Mouse (Mus musculus): ENCODE measurements at regions not wholly inside any gene's neighbourhood (a gene's known extent, or its start where the extent isn't known, plus 50 kb on each side); places are given as distances from the start of the nearest gene placed in this dataset.

DNA sequence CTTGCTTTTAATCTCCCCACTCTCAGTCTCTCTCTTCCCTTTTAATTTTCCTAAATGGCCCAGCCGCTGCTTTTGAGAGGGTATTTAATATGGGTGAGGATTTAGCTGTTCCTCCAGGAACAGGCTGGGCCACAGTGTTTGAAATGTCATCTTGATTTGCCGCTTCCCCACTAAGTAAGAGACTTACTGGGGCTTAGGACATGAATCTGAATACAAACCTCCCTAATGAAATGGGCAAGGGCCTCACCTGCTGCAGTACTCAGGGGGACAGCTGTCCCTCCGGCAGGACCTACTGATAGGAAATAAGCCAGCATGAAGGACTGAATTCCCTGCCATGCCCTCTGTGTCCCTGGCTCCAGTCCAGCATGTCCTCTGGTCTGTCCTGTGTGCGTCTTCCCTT is 50.6 kb upstream of the Prr23a1 start:
- DNase-seq: no peak
- intact Hi-C loops (cut with DNase I): no loop called here

DNA sequence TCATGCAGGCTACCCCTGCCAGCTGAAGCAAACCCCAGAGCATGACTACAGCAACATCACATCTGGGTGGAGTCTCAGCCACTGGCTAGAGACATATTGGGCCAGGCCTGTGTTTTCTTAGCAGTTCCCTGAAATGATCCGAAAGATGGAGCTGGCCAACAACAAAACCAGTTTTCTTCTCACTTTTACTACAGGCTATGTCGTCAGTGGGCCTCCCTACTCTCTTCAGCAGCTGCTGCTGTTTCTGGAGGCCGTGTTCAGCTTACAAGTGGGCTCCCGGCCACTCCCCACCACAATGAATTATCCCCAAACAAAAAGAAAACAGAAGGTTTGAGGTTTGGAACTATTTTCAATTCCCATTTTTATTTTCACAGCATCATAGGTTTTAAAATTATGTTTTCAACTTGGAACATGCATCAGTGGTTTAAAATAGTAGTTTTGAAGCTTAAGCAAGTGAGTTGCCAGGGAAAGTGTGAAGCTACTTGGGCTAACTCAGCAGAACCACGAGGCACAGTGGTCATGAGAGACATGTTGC is 68.6 kb upstream of the Prr23a1 start:
- no peak for DNase-seq
- intact Hi-C loops (cut with DNase I): no loop called here

DNA sequence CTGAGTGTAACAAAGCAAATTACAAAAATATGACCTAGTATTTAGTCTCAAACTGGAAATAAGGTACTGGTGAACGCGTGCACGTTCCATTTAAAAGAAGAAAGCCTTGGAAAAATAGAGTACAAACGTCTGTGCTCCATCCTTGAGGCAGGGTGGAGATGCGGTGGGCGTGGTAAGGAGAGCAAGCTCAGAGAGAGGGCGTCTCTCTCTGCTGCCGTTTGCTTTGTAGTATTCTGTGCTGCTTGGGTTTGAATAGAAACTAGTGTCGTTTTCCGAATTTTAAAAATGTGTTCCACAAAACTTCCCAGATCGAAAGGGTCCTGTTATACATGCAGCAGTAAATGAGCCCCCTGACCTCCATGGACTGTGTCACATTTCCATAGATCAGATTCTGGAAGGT is 69.1 kb upstream of the Prr23a1 start:
- intact Hi-C loops (cut with DNase I): no loop called here
- DNase-seq: no peak

DNA sequence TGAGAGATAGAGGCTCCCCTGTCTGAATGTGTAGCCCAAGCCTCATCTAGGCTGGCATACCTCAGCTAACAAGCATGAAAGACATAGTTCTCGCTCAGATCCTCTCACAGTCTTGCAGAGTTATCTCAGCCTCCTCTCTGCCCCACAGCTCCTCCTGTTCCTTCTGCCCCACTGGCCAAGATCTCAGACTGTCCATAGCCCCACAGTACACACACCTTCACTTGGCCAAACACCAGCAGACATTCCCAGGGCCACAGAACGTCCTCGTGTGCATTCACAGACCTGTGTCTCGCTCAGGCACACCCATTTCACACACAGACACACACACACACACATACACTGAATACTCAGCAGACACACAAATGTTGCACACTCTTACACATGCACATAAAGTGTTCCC is 87.5 kb upstream of the Prr23a1 start:
- intact Hi-C loops (cut with DNase I): no loop called here
- DNase-seq: no peak

DNA sequence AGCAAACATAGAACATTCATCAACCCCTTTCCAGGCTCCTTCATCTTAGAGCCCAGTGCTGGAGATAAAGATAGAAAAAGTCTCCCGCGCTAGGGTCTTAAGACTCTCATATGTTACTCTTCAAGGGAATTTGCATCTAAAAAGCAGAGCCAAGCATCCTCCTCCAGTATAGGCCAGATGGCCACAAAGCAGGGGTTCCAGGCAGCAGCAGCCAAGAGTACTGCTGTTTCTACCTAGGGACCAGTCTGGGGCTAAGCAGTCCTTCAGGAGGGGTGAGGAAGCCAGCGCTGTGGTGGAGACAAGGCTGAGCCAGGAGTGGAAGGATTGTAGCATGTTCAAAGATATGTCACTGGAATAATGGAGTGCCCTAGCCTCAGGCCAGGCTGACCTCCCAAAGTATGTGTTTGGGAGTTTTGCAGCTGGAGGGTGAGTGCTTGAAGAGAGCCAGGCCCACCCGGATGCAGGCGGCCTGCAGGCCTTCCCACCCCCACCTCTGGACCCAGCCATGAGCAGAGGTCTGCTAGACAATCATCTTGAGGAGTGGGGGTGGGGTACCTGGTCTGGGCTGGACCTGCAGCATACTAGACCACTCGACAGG is 88.8 kb upstream of the Prr23a1 start:
- intact Hi-C loops (cut with DNase I): no loop called here
- DNase-seq: no peak

DNA sequence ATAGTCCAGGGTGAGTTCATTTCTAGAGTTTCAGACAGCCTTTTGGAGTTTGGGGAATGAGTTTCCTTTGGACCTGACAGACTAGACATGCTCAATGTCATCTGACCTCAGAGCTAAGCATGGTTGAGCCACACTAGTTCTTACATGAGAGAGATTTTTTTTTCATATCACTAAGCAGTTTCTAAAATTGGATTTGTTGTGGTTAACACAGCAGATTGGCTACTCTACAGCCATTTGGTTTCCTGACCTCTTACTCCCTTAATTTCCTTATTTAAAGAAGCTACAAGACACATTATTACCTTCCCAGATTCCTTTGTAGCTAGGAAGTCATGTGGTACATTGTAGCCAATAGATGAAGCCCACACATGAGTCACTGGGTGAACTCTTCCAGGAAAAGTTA is 98.5 kb upstream of the Prr23a1 start:
- intact Hi-C loops (cut with DNase I): no loop called here
- no peak for DNase-seq

DNA sequence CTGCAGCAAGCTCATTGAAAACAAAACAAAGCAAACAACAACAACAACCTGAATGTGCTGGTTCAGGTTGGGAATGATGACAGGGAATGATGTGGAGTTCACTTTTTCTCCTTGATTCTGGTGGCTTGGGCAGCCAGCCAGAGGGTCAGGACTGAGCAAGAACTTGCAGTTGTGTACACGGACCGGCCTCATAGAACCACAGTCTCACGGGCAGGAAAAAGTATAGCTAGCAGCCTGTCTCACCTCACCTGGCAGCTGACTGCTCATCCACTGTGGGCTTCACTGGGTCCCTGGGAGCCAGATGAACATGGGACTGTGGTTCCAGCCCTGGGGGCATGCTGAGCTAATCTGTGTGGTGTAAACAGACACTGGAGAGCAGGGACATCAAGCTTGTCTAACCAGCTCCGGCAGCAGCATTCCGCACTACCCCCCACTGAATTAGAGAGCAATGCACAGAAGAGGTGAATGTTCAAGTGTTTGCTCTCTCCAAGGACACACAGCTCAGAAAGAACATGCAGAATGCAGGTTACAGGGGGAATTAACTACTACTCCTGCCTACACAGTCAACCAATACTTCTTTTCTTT is 114.9 kb upstream of the Prr23a1 start:
- intact Hi-C loops (cut with DNase I): no loop called here
- no peak for DNase-seq

DNA sequence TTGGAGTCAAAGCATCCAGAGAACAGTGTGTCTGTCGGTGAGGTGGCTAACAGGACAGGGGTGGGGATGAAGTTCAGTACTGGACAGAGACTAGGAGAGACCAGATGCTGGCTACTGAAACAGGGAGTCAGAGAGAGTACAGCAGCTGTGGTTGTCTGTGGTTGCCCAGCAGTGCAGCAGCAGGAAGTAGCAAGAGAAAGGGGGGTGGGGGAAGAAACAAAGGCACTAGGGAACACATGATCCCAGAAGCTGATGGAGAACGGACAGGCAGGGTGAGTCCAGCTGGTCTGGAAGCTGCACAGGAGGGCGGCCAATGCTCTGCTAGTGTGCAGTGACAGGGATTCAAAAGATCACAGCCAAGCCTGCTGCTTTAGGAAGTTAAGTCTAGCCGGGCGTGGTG is 115.7 kb upstream of the Prr23a1 start:
- intact Hi-C loops (cut with DNase I): no loop called here
- no peak for DNase-seq

DNA sequence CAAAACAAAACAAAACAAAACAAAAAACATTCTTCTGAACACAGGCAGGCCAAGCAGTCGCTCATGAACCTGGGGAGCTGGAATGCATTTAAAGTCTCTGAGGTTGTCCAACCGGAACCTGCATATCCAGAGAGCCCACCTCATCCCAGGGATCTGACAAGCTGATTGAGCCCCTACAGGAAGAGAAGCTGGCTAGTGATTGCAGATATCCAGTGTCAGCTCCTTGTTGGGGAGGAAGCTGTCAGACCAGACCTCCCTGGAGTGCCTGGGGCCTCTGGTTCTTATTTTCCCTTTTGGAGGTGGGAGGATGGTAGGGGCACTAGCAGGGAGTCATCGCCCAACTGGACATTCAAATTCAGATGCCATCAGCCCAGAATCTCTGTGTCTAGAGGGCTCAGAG is 119.4 kb upstream of the Prr23a1 start:
- intact Hi-C loops (cut with DNase I): no loop called here
- no peak for DNase-seq

DNA sequence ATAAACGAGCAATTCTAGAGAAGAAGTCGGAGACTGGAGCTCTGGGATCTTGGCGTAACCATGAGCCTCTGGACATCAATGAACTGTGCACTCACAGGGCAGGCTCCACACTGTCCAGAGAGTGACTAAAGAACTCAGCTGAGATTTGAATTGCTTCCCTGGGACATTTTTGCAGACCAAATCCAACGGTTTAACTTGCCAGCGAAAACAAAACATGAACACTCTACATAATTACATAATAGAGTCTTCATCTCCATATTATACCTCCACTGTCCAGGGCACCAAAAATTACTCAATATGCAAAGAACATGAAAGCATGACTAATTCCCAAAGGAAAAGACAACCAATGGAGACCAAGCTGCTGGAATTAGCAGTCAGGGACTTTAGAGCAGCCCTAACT is 119.9 kb upstream of the Mrps22 start:
- DNase-seq: no peak
- intact Hi-C loops (cut with DNase I): no loop called here

DNA sequence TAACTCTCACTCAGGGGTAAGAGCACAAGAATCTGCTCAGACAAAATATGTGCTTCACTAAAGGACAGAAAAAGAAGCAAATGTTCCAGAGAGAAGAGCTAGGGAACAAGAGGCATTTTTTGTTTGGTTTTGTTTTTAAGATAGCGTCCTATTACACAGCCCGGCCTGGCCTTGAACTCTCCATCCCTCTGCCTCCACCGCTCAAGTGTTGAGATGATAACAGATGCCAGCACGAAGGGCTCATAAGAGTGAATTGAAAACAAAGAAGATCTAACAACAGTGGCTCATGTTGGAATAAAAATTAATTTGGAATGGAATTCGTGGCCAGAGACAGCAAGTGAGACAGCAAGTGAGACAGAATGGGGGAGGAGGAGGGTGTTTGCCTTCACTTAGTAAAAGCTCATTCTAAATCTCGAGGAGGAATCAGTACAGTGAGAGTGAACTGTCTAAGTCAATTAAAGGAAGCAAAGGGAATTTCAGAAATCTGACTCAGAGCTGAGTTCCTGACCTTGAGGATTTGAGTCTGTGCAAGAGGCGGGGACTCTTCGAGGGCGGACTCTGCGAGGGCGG is 116.3 kb upstream of the Mrps22 start:
- intact Hi-C loops (cut with DNase I): no loop called here
- no peak for DNase-seq

DNA sequence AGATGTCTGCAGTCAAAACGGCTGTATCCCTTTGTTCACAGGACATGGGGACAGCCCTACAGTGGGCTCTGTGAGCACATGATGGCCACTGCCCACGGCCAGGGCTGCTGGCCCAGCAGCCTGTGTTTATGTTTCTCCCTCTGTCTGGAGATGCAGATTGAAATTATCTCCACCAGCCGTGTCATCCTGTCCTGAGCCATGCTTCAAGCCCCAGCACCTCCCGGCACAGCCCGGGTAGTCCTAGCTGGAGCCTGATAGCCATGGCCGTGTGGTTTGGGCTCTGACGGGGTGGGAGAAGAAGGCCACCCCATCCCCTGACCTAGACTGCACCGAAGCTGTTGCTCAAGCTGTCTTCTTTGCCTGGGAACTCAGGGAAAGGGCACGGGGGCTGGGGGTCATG is 113.2 kb upstream of the Mrps22 start:
- DNase-seq: no peak
- intact Hi-C loops (cut with DNase I): no loop called here

DNA sequence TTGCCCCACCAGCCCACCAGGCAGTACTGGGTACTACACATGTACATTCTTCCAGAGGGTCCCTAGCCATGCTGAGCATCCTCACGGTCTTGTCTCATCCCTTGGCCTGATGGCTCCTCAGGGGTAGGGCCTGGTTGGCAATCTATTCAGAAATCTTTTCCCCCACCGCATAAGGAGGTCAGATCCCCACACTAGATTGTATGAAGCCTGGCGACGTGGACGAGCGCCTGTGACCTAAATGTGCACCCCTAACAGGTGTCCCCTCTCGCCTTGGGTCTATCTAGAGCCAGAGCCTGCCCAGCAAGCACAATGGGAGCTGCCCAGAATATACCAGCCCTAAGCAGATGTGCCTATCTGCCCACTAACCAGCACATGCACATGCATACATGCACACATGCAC is 111.4 kb upstream of the Mrps22 start:
- intact Hi-C loops (cut with DNase I): no loop called here
- no peak for DNase-seq

DNA sequence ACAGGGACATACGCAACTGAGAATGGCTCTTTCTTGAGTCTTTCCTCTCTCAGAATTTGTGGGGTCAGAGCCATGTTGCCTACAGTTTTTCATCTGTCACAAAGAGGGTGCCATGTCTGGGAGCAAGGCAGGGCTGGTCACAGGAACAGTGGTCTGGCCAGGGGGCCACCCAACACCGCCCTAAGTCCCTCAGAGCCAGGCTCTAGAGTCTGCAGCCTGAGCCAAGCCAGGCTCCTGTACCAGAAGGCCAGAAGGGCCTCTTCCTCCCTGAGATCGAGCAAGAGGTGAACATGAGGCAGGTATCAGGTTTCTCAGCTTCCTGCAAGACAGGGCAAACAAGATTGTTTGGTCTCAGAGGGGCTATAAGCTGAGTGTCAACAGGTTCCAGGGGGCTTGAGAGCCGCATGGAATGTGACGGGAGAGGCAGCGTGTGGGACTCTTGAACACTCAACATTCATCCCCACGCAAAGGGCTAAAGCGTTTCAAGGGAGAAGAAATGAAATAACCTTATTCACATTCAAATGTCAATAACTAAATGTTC is 110.6 kb upstream of the Mrps22 start:
- DNase-seq: no peak
- intact Hi-C loops (cut with DNase I): no loop called here

DNA sequence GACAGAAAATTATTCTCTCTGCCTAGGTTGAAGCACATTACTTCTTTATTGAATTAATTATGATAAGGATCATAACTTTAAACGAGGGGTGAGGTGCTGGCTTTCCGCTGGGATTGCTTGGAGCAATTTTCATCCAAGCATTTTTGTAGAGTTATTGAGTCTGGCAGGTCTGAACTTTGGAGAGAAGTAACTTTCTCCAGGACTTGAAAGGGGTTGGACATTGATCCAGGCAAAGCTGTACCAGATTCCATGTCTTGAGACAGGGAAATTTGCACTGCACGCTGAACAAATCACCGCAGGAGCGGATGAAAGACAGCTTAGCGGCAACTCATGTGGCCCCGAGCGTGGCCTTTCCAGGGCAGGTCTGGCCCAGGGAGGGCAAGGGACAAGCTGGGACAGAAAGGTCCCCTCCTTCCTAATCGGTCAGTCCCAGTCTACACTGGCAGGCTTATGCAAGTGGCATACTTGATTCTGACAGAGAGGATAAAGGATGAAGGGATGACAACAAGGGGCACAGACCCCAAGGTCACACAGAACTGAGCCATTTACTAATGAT is 108.8 kb upstream of the Mrps22 start:
- no peak for DNase-seq
- intact Hi-C loops (cut with DNase I): no loop called here

DNA sequence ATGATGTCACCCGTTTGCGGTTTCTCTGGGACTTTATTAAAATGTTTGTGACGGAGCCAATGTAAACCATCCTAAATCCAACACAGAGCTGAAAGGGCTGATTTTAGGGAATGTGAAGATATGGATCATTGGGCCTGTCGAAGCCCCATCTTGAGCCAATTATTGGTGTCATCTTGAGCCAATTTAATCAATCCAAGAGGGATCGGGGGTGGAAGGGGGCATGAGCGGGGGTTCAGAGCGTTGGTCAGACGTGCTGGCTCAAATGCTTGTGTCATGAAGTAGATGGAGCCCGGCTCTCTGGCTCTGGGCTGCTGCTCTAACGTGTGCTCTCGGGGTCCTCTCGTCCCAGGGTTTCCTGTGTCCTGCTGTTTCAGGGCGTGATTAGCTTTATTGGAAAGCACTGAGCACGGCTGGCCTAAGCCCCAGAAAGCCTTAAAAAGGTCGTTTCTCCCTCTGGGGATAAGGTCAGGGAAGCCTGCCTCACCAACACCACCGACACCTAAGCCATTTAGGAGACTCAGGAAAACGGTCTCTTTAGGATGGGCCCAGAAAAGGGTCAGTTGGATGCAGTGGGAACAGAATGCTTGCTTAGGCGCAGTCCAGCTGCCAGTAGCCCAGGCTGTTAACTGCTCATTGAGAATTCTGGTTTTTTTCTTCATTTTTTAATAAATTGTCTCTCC is 106.7 kb upstream of the Mrps22 start:
- DNase-seq: no peak
- intact Hi-C loops (cut with DNase I): no loop called here

DNA sequence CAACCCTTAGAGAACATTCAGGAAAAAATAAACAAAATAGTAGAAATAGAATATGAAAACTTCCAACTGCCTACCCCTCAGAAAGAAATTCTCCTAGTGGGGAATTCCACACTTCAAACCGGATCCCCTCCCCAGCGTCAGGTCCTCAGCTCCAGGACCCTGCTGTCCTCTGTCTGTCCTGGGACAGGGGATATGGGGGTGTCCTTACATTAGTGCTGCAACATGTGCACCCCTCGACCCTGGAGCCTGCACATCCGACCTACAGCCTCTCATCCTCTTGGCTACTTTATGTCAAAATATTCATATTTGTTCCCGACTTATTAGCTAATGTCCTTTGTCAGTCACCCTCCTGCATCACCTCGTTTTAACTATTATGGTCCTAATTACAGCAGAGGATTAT is 106.0 kb upstream of the Mrps22 start:
- no peak for DNase-seq
- intact Hi-C loops (cut with DNase I): no loop called here

DNA sequence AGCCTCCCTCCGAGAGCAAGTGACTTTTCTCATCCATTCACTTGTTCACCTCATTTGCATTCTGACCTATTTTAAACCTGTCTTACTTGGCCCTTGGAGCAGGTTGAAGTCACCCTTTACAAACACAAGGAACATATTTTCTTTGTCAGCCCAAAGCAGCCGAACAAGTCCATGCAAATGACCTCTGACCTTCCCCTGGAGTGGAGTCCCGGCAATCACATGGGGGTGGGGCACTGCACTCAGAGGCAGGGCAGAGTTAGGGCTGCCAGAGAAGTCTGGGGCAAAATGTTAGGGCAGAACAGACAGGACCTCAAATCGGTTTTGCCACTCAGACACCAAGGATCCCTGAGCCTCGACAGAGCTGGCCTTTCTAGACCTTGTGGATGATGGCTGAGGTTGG is 102.7 kb upstream of the Mrps22 start:
- intact Hi-C loops (cut with DNase I): no loop called here
- DNase-seq: no peak

DNA sequence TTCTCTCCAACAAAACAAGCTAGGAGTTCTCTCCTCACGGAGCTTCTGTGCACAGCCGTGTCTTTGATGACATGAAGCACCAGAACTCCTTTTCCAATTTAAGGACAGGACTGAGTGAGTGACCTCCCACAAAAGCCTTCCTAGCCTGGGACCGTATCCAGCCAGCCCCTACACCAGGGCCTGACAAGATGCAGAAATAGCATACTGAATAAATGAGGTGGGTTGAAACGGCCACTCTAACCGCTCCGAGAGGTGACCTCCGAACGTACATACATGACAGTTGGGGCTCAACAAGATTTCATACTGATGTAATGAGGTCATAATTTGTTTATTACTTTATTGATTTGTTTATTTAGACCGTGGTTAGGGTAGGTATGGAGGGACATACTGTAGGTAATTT is 101.9 kb upstream of the Mrps22 start:
- no peak for DNase-seq
- intact Hi-C loops (cut with DNase I): no loop called here

DNA sequence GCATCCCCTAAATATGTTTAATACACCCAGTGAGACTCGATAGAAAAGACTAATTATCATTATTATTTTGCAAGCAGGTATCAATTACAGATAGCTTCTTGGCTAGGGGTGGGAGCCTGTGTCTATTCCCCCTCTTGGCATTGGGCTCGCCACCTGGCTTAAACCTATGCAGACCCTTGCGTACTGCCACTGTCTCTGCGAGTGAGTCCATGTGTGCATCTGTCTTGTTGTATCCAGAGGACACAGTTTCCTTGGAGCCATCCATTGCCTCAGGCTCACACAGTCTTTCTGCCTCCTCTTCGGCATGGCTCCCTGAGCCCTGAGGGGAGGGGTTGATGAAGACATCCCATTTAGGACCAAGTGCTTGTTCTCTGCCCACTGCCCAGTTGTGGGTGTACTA is 99.1 kb upstream of the Mrps22 start:
- intact Hi-C loops (cut with DNase I): no loop called here
- DNase-seq: no peak

DNA sequence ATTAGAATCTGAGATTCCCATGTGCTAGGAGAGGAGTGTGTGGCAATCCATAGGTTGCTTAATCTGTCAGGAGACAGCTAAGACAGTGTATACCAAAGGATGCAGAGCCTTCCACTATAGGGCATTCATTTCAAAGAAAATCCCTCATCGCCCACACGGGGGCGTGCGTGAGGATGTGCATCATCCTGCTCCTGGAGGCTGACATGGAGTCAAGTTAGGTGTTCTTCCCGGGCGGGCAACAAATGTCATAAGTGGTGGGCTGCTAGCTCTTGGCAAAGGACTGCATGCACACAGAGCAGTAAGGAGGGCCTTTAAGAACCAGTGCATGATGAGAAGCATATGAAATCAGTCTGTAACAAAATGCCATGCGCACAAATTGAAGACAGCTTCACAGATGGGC is 95.7 kb upstream of the Mrps22 start:
- intact Hi-C loops (cut with DNase I): no loop called here
- peak; percentile 7 for DNase-seq

DNA sequence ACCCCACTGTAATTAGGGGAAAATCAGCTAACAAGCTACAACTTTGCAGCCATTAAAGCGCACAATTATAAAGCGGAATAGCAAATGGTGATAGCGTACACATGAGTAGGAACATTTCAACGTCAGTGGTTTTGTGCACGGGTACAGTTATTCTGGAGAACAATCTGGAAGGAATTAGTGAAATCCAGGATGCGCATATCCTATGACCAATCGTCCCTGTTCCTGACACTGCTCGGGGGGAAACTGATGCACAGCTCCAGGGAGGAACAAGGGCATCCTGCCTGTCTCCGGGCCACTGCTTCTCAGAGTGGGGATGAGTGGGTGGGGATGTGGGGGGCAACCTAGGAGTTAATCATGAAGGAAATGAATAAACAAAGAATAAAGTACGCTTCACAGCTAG is 93.6 kb upstream of the Mrps22 start:
- intact Hi-C loops (cut with DNase I): no loop called here
- no peak for DNase-seq
